Mouse (Mus musculus) CH12.LX (cell line): Measurements from ENCODE around the gene Fgd2.

ENCODE experiments used
- CTCF ChIP-seq, 2 experiments: IDR thresholded peaks in 1 of 2; conservative IDR thresholded peaks in 1 of 2; 2 replicates each; pipeline ENCODE4 v1.5.1; 2011 to 2012; ENCODE audit warnings: low read depth in 2 of 2, low read length in 2 of 2, improper control_type of control experiment in 1 of 2, inconsistent platforms in 1 of 2, mild to moderate bottlenecking in 1 of 2, moderate library complexity in 1 of 2
- EP300 ChIP-seq: IDR thresholded peaks from 2 replicates; pipeline ENCODE4 v1.6.1; 2011; ENCODE audit warnings: low read length, improper control_type of control experiment
- GABPA ChIP-seq: IDR thresholded peaks from 2 replicates; pipeline ENCODE4 v1.6.1; 2012; ENCODE audit warnings: low read depth, low read length, improper control_type of control experiment, inconsistent platforms; ENCODE audit not compliant: insufficient replicate concordance
- MAX ChIP-seq: IDR thresholded peaks from 2 replicates; pipeline ENCODE4 v1.6.1; 2011; ENCODE audit warnings: low read length, improper control_type of control experiment
- ZKSCAN1 ChIP-seq: IDR thresholded peaks from 2 replicates; pipeline ENCODE4 v1.6.1; 2012; ENCODE audit warnings: low read depth, inconsistent platforms, low read length, improper control_type of control experiment, borderline replicate concordance

DNA sequence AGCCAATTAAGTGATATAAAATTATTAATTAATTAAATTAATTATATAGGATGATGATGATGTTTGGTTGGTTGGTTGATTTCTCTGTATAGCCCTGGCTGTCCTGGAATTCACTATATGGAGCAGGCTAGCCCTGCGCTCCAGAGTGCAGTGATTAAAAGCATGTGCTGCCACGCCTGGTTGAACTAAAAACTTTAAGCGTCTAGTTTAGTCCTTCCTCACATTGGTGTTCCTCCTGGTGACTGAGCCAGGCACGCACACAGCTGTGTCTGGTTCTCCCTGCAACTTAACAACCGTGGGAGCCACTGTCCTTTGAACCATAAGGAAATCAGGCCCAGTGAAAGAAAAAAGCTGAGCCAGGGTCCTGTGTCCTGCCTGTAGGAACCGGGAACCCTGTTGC is 45.4 kb downstream of the Fgd2 start:
- TF ChIP-seq MAX: no peak
- no peak for TF ChIP-seq GABPA
- TF ChIP-seq CTCF (conservative IDR thresholded peaks at IDR 0.05 in 1 of 2, IDR thresholded peaks at IDR 0.05 in 1 of 2; ENCODE audit: low read depth in 2 of 2, low read length in 2 of 2): no peak
- no peak for TF ChIP-seq EP300
- TF ChIP-seq ZKSCAN1: no peak
